Mouse (Mus musculus) lung, adult 2 months (tissue): ENCODE measurements around the gene Ubox5.

ENCODE experiments used
- CTCF ChIP-seq: fragments of 200-500 bp; IDR thresholded peaks from 2 replicates; pipeline ENCODE4 v1.5.1; 2011; ENCODE audit warnings: mild to moderate bottlenecking, low read length, control low read depth; ENCODE audit not compliant: insufficient read depth
- POLR2A ChIP-seq: fragments of 200-500 bp; IDR thresholded peaks from 2 replicates; pipeline ENCODE4 v1.6.1; 2011; ENCODE audit warnings: low read depth, mild to moderate bottlenecking, control low read depth, low read length, borderline replicate concordance; ENCODE audit errors: extremely low read depth

DNA sequence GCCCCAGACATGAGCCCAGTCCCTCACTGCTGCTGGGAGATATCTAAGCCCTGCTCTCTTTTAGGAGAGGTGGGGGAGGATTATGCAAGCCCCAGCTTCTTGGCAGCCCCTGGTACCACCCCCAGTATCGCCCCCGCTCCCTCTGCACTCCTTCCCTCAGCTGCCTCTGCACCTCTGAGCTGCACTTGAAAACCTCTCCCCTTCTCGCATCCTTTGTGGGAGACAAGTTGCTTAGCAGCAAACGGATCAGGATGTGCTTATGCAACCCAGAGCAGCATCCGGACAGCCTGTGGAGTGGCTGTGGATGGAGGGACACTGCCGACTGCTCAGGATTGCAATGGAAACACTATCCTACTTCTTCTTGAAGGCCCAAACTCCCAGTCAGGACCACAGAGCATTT, 27.7 kb upstream of the Ubox5 start:
- TF ChIP-seq POLR2A (no peak), CTCF (no peak)
